Mouse (Mus musculus): ENCODE measurements around the gene Gm10972.
"Not testable (repeated sequence)": the region's sequence is repeated elsewhere in the genome, so short reads cannot be mapped to it uniquely, and the experiment has no call there.

DNA sequence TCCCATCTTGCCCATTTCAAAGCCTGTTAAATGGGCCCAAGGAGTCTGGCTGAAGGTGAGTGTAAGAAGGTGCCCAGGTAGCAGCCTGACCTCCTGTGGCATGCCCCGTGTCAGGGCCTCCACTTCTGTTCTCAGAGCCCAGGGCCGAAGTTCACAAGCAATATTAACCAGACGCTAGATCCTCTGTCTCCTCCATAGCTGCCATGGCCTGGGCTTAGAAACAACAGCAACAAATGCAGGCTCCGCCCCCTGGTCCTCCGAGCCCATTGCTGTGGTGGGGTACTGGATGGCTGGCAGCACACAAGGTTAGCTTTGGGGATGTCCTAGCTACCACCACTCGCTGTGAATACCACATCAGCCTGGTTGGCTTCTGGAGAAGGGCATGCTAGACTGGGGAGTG, 47.2 kb downstream of the Gm10972 start:
- not testable (repeated sequence) for TF ChIP-seq CTCF (IDR thresholded peaks at IDR 0.05; ENCODE audit: insufficient read depth, low read length); POLR2A (IDR thresholded peaks at IDR 0.05; ENCODE audit: borderline replicate concordance, extremely low read depth, low read depth, low read length)
